Mouse (Mus musculus) cerebellum, adult 8-10 months (tissue): ENCODE measurements around the gene Astn2.

Experiments
- DNase-seq: peaks from one replicate; pipeline ENCODE4 v3.0.0; 2022

Astn2 gene

DNA sequence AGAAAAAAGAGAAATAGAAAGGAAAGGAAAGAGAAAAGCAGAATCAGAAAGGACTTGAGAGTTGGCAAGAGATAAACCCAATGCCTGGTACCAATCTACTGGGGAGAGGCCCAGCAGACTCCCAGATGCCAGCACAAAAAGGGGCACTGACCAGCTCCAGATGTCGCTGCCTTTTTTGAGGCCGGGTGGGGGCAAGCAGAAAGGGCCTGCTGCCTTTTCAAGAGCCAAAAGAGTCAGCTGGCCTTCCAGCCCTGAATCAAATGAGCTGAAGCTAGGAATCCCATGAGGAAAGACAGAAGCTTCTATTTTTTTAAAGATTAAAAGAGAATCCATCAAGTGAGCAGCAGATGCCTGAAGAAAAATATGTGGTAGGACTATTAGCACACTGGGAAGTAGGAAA, 873.5 kb downstream of the Astn2 start:
- DNase-seq: no peak

- no peak for DNase-seq
These were observed 896.3 kb downstream of the Astn2 start for GRCm38 (mm10) chr4:65508101-65508500.

GRCm38 (mm10) chr4:65506870-65507269, 897.5 kb downstream of the Astn2 start:
- DNase-seq: no peak

- DNase-seq: peak; percentile 88
These were observed 908.0 kb downstream of the Astn2 start for GRCm38 (mm10) chr4:65496463-65496834.

DNA sequence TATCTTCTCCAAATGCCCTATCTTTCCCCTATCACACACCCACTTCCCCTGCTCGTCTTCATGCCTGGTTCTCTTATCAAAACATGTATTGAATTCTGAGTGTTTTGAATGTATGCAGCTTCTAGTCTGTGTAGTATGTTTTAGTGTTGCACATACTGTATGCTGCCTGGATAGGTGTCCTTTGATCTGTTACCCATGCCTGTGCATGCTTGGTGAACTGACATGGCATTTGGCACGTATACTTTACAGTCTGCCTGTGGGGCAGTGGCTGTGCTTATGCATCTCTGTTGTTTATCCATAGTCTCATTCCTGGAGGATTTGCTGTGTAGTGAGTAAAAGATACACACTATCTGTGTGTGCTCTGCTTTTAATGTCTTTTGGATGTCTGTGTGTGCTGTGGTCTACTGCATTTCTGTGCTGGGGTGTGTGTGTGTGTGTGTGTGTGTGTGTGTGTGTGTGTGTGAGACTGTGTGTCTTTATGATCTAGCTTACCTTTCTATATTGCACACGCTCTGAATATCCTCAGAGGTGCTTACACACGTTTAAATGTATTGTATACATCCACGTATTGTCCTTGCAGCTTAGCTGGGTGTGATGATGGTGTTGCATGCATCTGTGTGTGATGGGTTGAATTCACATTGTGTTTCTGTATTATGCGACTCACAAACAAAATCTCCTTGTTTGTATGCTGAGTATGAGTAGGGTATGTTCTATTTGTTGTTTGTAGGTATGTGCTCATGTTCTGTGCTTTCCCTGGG, 908.5 kb downstream of the Astn2 start:
- no peak for DNase-seq

- no peak for DNase-seq
These were observed 912.9 kb downstream of the Astn2 start for GRCm38 (mm10) chr4:65491541-65491940.

GRCm38 (mm10) chr4:65489711-65490110, 914.7 kb downstream of the Astn2 start:
- DNase-seq: no peak

- DNase-seq: no peak
These were observed 922.8 kb downstream of the Astn2 start for GRCm38 (mm10) chr4:65481632-65482031.

- no peak for DNase-seq
These were observed 927.3 kb downstream of the Astn2 start for GRCm38 (mm10) chr4:65477106-65477505.

- DNase-seq: no peak
These were observed 928.4 kb downstream of the Astn2 start for GRCm38 (mm10) chr4:65475925-65476560.

GRCm38 (mm10) chr4:65473141-65473540, 931.3 kb downstream of the Astn2 start:
- no peak for DNase-seq

DNA sequence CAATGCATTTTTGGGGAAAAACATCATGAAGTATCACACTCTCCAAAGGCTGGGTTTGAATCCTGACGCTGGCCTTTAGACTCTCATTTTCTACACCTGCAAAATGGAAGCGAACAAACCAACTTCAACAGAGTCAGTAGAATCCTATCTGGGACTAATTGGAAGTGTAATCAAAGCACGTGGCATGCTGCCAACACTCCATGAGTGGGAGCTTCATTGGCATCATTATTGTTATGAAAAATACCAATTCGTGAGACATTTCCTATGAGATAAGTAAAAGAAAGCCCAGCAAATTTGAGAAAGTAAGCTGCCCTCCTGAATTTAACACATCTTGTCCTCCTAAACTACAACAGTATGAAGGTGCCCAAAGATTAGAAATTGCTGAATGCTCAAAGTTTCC, 955.2 kb downstream of the Astn2 start:
- DNase-seq: peak; percentile 23

DNA sequence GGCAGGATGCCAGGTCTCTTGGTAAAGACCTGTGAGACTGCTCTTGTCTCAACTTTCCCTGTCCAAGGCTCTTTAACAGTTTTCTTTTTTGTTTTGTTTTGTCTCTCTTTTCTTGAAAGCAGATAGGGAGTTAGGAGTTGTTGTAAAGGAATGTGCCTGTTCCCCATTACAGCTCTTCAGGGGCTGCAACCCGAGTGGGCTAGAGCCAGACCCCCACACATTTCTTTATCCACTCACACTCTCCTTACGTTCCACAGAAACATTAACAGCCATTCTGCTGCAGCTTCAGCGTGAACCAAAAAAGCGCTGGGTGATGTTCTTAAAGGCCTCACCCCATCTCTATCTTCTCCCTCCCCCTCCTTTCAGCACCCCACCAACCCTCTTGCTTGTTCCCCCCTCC, 962.7 kb downstream of the Astn2 start:
- DNase-seq: no peak

- DNase-seq: no peak
These were observed 973.6 kb downstream of the Astn2 start for GRCm38 (mm10) chr4:65430804-65431203.

DNA sequence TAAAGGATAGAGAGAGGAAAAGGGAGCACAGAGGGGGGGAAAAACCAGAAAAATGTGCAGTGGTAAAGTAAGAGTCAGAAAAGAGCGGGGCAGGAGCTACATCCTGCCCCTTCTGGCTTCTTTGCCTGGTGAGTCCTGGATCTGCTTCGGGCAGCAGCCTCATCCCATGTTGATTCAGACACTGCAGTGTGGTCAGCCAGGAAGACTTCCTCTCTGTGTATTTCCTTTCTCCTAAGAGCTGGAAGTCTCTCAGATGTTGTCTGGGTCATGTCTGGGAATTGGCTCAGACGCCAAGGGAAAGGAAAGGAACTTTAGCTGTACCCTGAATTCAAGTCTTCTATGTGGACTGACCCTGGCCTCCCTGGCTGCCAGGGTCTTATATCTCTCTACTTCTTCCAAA, 976.9 kb downstream of the Astn2 start:
- DNase-seq: no peak

- peak; percentile 11 for DNase-seq
These were observed 978.0 kb downstream of the Astn2 start for GRCm38 (mm10) chr4:65426437-65426836.

GRCm38 (mm10) chr4:65423068-65423625, 981.3 kb downstream of the Astn2 start:
- no peak for DNase-seq

DNA sequence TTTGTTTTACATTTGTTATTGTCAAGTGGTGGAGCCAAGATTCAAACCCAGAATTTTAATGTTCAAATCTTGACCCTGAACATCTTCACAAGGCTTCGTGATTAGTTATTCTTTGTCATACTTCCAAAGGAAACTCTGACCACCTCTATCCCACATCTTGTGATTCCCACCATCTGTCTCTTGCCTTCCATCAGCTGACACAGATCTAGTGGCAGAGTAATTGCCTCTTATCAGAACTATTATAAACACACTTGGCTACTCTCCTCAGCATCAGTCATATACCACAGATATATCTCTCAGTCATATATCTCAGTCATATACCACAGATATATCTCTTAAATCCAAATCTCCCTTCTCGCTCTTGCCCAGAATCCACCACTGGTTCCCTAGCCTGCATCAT, 983.1 kb downstream of the Astn2 start:
- no peak for DNase-seq

DNA sequence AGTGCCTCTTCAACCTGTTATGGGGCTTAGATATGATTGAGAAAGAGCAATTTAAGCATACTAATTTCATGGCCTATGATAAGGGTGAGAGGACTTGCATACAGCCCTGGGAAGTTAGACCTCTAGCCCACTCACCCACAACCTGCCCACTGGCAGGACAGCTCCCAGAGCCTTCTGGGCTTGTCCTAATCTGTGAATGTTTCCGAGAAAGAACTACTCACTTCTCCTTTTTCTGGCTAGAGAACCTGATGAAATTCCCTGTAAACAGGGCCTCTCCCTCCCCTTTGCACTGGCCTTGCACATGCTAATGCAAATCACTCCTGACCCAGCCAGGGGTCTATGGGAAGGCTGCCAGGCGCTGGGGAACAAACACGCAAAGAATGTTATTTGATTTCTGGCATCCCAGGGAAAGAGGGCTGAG, 983.9 kb downstream of the Astn2 start:
- DNase-seq: no peak

DNA sequence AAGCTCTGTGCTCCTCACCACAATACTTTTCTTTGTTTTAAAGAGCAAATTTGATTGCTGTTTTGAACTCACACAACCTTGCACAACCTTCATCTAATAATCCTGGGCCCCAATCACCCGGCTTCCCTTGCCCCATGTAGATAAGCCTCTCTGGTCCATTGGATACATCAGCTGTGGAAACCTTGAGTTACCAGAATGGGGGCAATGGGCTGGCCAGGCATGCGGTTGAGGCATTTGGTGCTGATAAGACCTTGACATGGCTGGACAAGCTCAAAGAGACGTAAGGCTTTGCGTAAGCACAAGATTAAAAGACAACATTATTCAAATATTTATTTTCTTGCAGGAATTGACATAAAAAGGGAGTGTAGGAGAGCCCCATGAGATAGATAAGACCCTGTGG, 988.9 kb downstream of the Astn2 start:
- no peak for DNase-seq

DNA sequence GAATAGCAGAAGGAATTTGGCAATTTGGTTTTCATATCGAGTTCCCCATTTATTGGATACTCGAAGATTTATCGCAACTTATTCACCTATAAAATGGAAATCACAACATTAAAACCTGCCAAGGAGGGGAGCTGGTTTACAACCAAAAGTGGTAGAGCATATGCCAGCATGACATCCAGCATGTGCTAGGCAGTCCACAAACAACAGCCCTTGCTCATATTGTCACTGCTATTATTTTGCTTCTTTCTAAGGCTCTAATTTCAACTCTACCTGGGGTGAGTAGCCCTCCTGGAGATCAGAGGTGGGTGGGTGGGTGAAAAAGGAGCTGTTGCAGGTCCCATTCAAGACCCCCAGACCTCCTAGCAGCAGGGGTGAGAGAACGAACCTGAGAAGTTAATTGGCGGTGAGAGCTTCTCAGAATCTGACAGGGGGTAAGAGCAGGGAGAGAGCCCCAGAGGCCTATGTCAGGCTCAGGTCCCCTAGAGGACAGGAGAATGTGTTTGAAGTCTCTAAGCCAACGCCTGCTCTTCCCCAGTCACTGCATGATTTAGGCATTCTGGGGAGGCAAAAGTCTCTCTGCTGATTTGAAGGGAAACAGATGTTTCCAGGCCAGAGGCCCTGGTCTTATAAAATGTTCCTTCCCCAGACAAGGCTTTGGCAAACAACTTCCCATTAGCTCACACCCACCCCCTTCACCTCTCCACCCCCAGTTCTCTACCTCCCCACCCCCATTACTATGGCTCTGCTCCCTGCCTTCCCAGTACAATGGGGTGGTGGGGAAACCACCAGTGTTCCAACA, 1001.4 kb downstream of the Astn2 start:
- no peak for DNase-seq

- DNase-seq: no peak
These were observed 1002.1 kb downstream of the Astn2 start for GRCm38 (mm10) chr4:65402286-65402685.

DNA sequence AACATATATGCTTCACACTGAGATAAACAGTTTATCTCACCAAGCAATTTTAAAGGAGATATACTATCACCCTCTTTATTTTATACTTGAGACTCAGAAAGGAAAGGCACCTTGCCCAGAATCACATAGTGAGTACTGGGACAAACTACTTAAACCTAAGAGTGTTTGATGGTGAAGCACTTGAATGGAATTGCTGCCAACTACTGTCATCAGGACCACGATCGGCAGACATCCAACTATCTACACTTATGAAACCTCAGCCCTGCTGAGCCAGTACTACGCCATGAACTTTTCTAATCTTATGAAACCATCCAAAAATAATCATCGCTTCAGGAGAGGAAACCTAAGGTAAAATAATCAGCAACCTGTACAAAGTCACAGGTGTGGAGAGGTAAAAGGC, 1005.0 kb downstream of the Astn2 start:
- DNase-seq: no peak

GRCm38 (mm10) chr4:65396806-65397205, 1007.6 kb downstream of the Astn2 start:
- no peak for DNase-seq
